Mouse (Mus musculus) kidney, postnatal 25 days (tissue): Measurements from ENCODE around the gene Olfr851.

Source experiments
- DNase-seq, 2 experiments: peaks; one replicate each; pipeline ENCODE4 v3.0.0; 2021; ENCODE audit warnings: mixed read lengths in 2 of 2

Olfr851 gene

GRCm38 (mm10) chr9:19492995-19493394 lies at the start of gene Olfr851:
Gene Olfr851, plus strand, starts transcription at chr9:19493295.
- DNase-seq = no peak

GRCm38 (mm10) chr9:19478148-19478547 lies 14.9 kb upstream of the Olfr851 start, which contains the start of gene Olfr850:
Gene Olfr850, minus strand, starts transcription at chr9:19478248.
- DNase-seq = no peak

GRCm38 (mm10) chr9:19540976-19541375 lies 47.9 kb downstream of the Olfr851 start, which contains the start of gene Olfr853:
Gene Olfr853, minus strand, starts transcription at chr9:19541076.
- DNase-seq = no peak
